Mouse (Mus musculus): Measurements from ENCODE around the gene Echdc3.

DNA sequence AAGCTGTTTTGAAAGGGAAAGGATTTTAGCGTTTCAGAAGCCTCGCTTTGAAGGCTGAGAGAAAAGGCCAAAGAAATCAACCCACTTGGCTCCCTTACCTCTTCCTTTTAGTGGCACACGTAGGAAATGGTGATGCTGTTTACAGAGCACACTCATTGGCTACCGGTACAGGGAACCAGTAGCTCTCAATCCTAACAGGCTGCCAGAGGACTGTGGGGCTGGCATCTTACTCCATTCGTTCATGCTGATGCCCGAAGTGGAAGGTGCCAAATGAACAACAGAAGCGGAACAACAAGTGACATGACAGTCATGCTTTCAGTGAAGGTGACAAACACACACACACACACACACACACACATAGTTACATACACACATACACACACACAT, 14.2 kb upstream of the Echdc3 start:
- TF ChIP-seq CTCF (IDR thresholded peaks at IDR 0.05; ENCODE audit: extremely low read depth, insufficient read depth, insufficient read length, insufficient replicate concordance) (no peak), POLR2A (IDR thresholded peaks at IDR 0.05; ENCODE audit: low read depth, low read length) (no peak)

Measured in spleen, adult 2 months (tissue).